Mouse (Mus musculus): ENCODE data around the gene Tmub2. TPM values are rescaled to one million over a fixed set of nuclear protein-coding genes. Genes with fewer than 3 reads are reported as not detected.

Tmub2 gene
- total and polyA plus RNA-seq, 3 experiments, result 27.0 to 32.9 (median 31.0) TPM

GRCm38 (mm10) chr11:102288027-102288804 lies 3.5 kb downstream of the Tmub2 start:
- dilution Hi-C loops (cut with MboI; ENCODE audit: extremely low pct_ligation_motif_present, extremely low pct_unique_long_range_greater_than_20kb, low sequenced_read_pairs), result no loop called here
- in situ Hi-C loops (cut with MboI; ENCODE audit: low pct_ligation_motif_present, low pct_unique_long_range_greater_than_20kb, low sequenced_read_pairs), result no loop called here
- Histone ChIP-seq H3K79me2 (replicated peaks; ENCODE audit: control insufficient read depth, extremely low read depth, insufficient read depth, poor library complexity, severe bottlenecking) (no peaks in the 10 kb centered on the region; the same call in 1 of the 2 replicates), H3K4me2 (ENCODE audit: insufficient read depth, low read depth, poor library complexity, severe bottlenecking) (no peak overlapping the region), H3K27me3 (replicated peaks) (no peaks in the 10 kb centered on the region), H3K9ac (ENCODE audit: insufficient read depth, low read depth) (no peak overlapping the region), H3K9me3 (replicated peaks; ENCODE audit: low read length) (no peaks in the 10 kb centered on the region), H3K4me1 (ENCODE audit: control insufficient read depth in 1 of 2, insufficient read depth in 2 of 2) (peaks cover 16 to 45% of the 10 kb centered on the region in 2 experiments), H3K4me3 (replicated peaks in 1 of 3; ENCODE audit: low read depth in 2 of 3, low read length in 2 of 3, poor library complexity in 1 of 3) (no peak overlapping the region), H3K27ac (ENCODE audit: insufficient read depth, low read depth) (no peak overlapping the region), H3K36me3 (replicated peaks in 1 of 2; ENCODE audit: control insufficient read depth in 1 of 2, insufficient read depth in 1 of 2, low read length in 1 of 2) (peaks cover 55 to 71% of the 10 kb centered on the region in 2 experiments)
- TF ChIP-seq ELF1 (IDR thresholded peaks at IDR 0.05; ENCODE audit: low read depth, low read length) (no peak), POLR2AphosphoS2 (IDR thresholded peaks at IDR 0.05; ENCODE audit: low read depth, low read length) (peak; percentile 29; the same call in 1 of the 2 replicates), CHD2 (IDR thresholded peaks at IDR 0.05; ENCODE audit: low read length) (no peak), POLR2A (IDR thresholded peaks at IDR 0.05; ENCODE audit: low read depth, low read length) (0 out of 2 replicates have a peak, but pooled peaks have one; percentile 20), ETS1 (conservative IDR thresholded peaks at IDR 0.05; ENCODE audit: low read depth, low read length) (no peak), CHD1 (IDR thresholded peaks at IDR 0.05; ENCODE audit: low read depth, low read length) (no peak), JUND (conservative IDR thresholded peaks at IDR 0.05; ENCODE audit: low read depth, low read length) (no peak)
- no peak for DNase-seq (ENCODE audit: extremely low read depth)

- in situ Hi-C loops (cut with MboI; ENCODE audit: low pct_ligation_motif_present, low pct_unique_long_range_greater_than_20kb, low sequenced_read_pairs) (no loop called here), dilution Hi-C loops (cut with MboI; ENCODE audit: extremely low pct_ligation_motif_present, extremely low pct_unique_long_range_greater_than_20kb, low sequenced_read_pairs) (no loop called here)
- no peak overlapping the region for H3K9ac ChIP-seq (ENCODE audit: insufficient read depth, low read depth)
- H3K4me1 ChIP-seq (ENCODE audit: control insufficient read depth in 1 of 2, insufficient read depth in 2 of 2), result peaks cover 16 to 50% of the 10 kb centered on the region in 2 experiments
- H3K79me2 ChIP-seq (replicated peaks; ENCODE audit: control insufficient read depth, extremely low read depth, insufficient read depth, poor library complexity, severe bottlenecking), result no peaks in the 10 kb centered on the region; the same call in 1 of the 2 replicates
- no peak overlapping the region for H3K27ac ChIP-seq (ENCODE audit: insufficient read depth, low read depth)
- DNase-seq (ENCODE audit: extremely low read depth), result no peak
- H3K36me3 ChIP-seq (replicated peaks in 1 of 2; ENCODE audit: control insufficient read depth in 1 of 2, insufficient read depth in 1 of 2, low read length in 1 of 2), result peaks cover 58 to 77% of the 10 kb centered on the region in 2 experiments
- no peak overlapping the region for H3K4me3 ChIP-seq (replicated peaks in 1 of 3; ENCODE audit: low read depth in 2 of 3, low read length in 2 of 3, poor library complexity in 1 of 3)
- H3K27me3 ChIP-seq (replicated peaks), result no peaks in the 10 kb centered on the region
- TF ChIP-seq USF1 (IDR thresholded peaks at IDR 0.05; ENCODE audit: low read depth, low read length), result no peak
- TF ChIP-seq MEF2A (IDR thresholded peaks at IDR 0.05; ENCODE audit: borderline replicate concordance, low read depth, low read length), result no peak
- no peak for TF ChIP-seq CHD1 (IDR thresholded peaks at IDR 0.05; ENCODE audit: low read depth, low read length)
- no peak for TF ChIP-seq CHD2 (IDR thresholded peaks at IDR 0.05; ENCODE audit: low read length)
- no peak for TF ChIP-seq KAT2A (IDR thresholded peaks at IDR 0.05; ENCODE audit: insufficient replicate concordance, low read length)
- TF ChIP-seq ZKSCAN1 (IDR thresholded peaks at IDR 0.05; ENCODE audit: borderline replicate concordance, low read depth, low read length), result no peak
- H3K4me2 ChIP-seq (ENCODE audit: insufficient read depth, low read depth, poor library complexity, severe bottlenecking), result no peak overlapping the region
- no peaks in the 10 kb centered on the region for H3K9me3 ChIP-seq (replicated peaks; ENCODE audit: low read length)
These were observed 4.2 kb downstream of the Tmub2 start for GRCm38 (mm10) chr11:102288913-102289312.

Measured in CH12.LX (cell line).